Mouse (Mus musculus) kidney, postnatal 14 days (tissue): ENCODE results near the gene Ear14.

ENCODE experiments used
- DNase-seq: peaks from one replicate; pipeline ENCODE4 v3.0.0; 2022; ENCODE audit warnings: mixed read lengths

The Ear14 gene

DNA sequence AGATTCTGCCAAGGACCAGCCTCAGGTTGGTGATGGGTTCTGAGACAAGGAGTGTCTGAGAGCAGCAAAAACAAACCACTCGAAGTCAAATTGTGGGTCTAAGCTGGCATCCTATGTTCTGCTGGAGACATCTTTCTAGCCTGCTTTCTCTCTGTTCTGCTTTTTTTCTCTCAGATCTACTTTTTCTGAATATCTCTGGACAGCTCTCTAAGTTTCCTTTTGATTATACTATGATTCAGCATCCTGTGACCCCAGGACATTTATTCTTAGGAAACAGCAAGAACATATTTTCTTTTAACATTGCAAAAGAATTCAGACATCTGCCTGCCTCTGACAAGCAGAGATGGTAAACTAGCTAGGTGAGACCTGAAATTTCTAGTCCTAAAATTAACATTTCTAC is 50.4 kb downstream of the Ear14 start:
- DNase-seq, result no peak
